Mouse (Mus musculus) spleen, adult 2 months (tissue): Measurements from ENCODE around the gene Pcnx.

Experiments used
- CTCF ChIP-seq: fragments of 200-500 bp; IDR thresholded peaks from 2 replicates; pipeline ENCODE4 v1.5.1; 2011; ENCODE audit warnings: mild to moderate bottlenecking, inconsistent platforms; ENCODE audit not compliant: insufficient read depth, insufficient read length, insufficient replicate concordance; ENCODE audit errors: extremely low read depth
- POLR2A ChIP-seq: fragments of 200-500 bp; IDR thresholded peaks from 2 replicates; pipeline ENCODE4 v1.6.1; 2011; ENCODE audit warnings: low read depth, low read length, inconsistent platforms

- TF ChIP-seq CTCF, result no peak
- no peak for TF ChIP-seq POLR2A
These were observed 117.5 kb downstream of the Pcnx start for GRCm38 (mm10) chr12:81977346-81977745.
